In genomic region chr3:36465538-36465937, GRCm38 (mm10) we compare ENCODE assay signal across 31 mouse cellular contexts. TPM values are rescaled to one million over a fixed set of nuclear protein-coding genes. Genes with fewer than 3 reads are reported as not detected.
DNase-seq lines count a peak whose midpoint lies in the region; ATAC-seq and TF ChIP-seq lines count a peak whose summit lies in the region.
"Had no signal": no experiment of that assay in that cellular context is flagged by ENCODE, and none has a peak within 500 bp of the region (broad histone marks: within the 10 kb centered on the region; RNA-seq: fewer than 3 reads in every experiment).

No protein-coding gene starts in this region.

- H3K4me1 ChIP-seq in liver, embryonic 12.5 days: peaks cover 7% of the 10 kb centered on the region; the same call in 1 of the 2 replicates
- no peaks in the 10 kb centered on the region for H3K4me1 ChIP-seq in liver, embryonic 11.5 days (replicated peaks; ENCODE audit: control insufficient read depth, insufficient read depth, low read length)
- H3K4me1 ChIP-seq in G1E (ENCODE audit: insufficient read depth, low read depth, low read length): peaks cover 67% of the 10 kb centered on the region
- H3K4me1 ChIP-seq: embryonic facial prominence, embryonic 12.5 days; hindbrain, embryonic 13.5 days; midbrain, embryonic 15.5 days; neural tube, embryonic 12.5 days had no signal

- no peak for TF ChIP-seq CTCF in G1E (IDR thresholded peaks at IDR 0.05; ENCODE audit: low read depth, low read length)

- DNase-seq in liver, embryonic 11.5 days (ENCODE audit: low spot score): no peak
- DNase-seq in 416B (ENCODE audit: low read depth) (peak; percentile 12), G1E (ENCODE audit: low spot score) (peak; percentile 54)
- no peak for DNase-seq in adrenal gland, adult 2 months
- DNase-seq in gastrocnemius, postnatal 36 days: no peak
- DNase-seq: cerebellum, adult 11 months; cerebellum, postnatal 14 days; gastrocnemius, adult 2 months; heart, adult 2 months; heart, postnatal 14 days; kidney, adult 11 months; kidney, postnatal 36 days; layer of hippocampus, postnatal 36 days; liver, embryonic 13.5 days; retina, postnatal 1 day; right cerebral cortex, postnatal 25 days; thymus, adult 18-20 months; thymus, postnatal 36 days had no signal

- WGBS in liver, embryonic 12.5 days (ENCODE audit: insufficient replicate concordance): 56% methylated on average over 7 of the region's 7 CpGs
- 67% methylated on average over 7 of the region's 7 CpGs for WGBS in liver, embryonic 11.5 days

- ATAC-seq in liver, embryonic 12.5 days: 0 out of 2 replicates have a peak, but pooled peaks have one; percentile 15
- ATAC-seq in liver, embryonic 11.5 days (replicated peaks; ENCODE audit: low FRiP score): no peak
- ATAC-seq in G1E (ENCODE audit: extremely low read depth, insufficient number of reproducible peaks, low FRiP score, poor library complexity, severe bottlenecking): peak; percentile 83
- peak; percentile 48 to 68; a peak in 2 of 4 replicates for ATAC-seq in hematopoietic stem cell, adult 5-6 weeks (replicated peaks in 1 of 2; ENCODE audit: insufficient read depth in 1 of 2, low FRiP score in 2 of 2, low TSS enrichment in 1 of 2, low read depth in 1 of 2, poor library complexity in 2 of 2, severe bottlenecking in 2 of 2)
- ATAC-seq: CD4-positive, CD25-positive, alpha-beta regulatory T cell, adult 4 months; midbrain, embryonic 15.5 days had no signal

- H3K9ac ChIP-seq in liver, embryonic 12.5 days: no peak overlapping the region
- no peak overlapping the region for H3K9ac ChIP-seq in liver, embryonic 11.5 days (ENCODE audit: low read depth, low read length)
- H3K9ac ChIP-seq: embryonic facial prominence, embryonic 12.5 days; heart, embryonic 13.5 days; hindbrain, embryonic 13.5 days; kidney, embryonic 15.5 days; liver, embryonic 13.5 days; lung, embryonic 15.5 days; midbrain, embryonic 15.5 days; neural tube, embryonic 12.5 days had no signal

- intact Hi-C loops in gastrocnemius, postnatal 36 days (cut with DNase I): no loop called here

- no peak overlapping the region for H3K4me3 ChIP-seq in liver, embryonic 12.5 days
- no peak overlapping the region for H3K4me3 ChIP-seq in liver, embryonic 11.5 days (ENCODE audit: low read depth, low read length)
- H3K4me3 ChIP-seq in G1E (ENCODE audit: low read depth, low read length): peak overlapping the region; percentile 62; the same call in 1 of the 2 replicates
- H3K4me3 ChIP-seq: embryonic facial prominence, embryonic 12.5 days; gastrocnemius, adult 2 months; heart, adult 2 months; heart, embryonic 13.5 days; hindbrain, embryonic 13.5 days; kidney, embryonic 15.5 days; liver, embryonic 13.5 days; lung, embryonic 15.5 days; midbrain, embryonic 15.5 days; neural tube, embryonic 12.5 days had no signal

- no peaks in the 10 kb centered on the region for H3K27me3 ChIP-seq in liver, embryonic 12.5 days (replicated peaks)
- no peaks in the 10 kb centered on the region for H3K27me3 ChIP-seq in liver, embryonic 11.5 days (replicated peaks; ENCODE audit: control insufficient read depth, insufficient read depth, low read length)
- H3K27me3 ChIP-seq in G1E (ENCODE audit: insufficient read depth, low read length): no peaks in the 10 kb centered on the region
- H3K27me3 ChIP-seq: embryonic facial prominence, embryonic 12.5 days; heart, embryonic 13.5 days; hindbrain, embryonic 13.5 days; kidney, embryonic 15.5 days; liver, embryonic 13.5 days; lung, embryonic 15.5 days; midbrain, embryonic 15.5 days; neural tube, embryonic 12.5 days had no signal

- H3K27ac ChIP-seq in liver, embryonic 12.5 days: no peak overlapping the region
- H3K27ac ChIP-seq in liver, embryonic 11.5 days (ENCODE audit: low read depth, low read length): no peak overlapping the region
- H3K27ac ChIP-seq: embryonic facial prominence, embryonic 12.5 days; gastrocnemius, adult 2 months; heart, adult 2 months; heart, embryonic 13.5 days; hindbrain, embryonic 13.5 days; kidney, embryonic 15.5 days; liver, embryonic 13.5 days; lung, embryonic 15.5 days; midbrain, embryonic 15.5 days; neural tube, embryonic 12.5 days had no signal

- peaks cover 6% of the 10 kb centered on the region; the same call in 1 of the 2 replicates for H3K36me3 ChIP-seq in liver, embryonic 12.5 days
- H3K36me3 ChIP-seq in liver, embryonic 11.5 days (ENCODE audit: control insufficient read depth, insufficient read depth, low read length): no peaks in the 10 kb centered on the region
- H3K36me3 ChIP-seq in G1E (replicated peaks): peaks cover 43% of the 10 kb centered on the region
- H3K36me3 ChIP-seq: hindbrain, embryonic 13.5 days; liver, embryonic 13.5 days; midbrain, embryonic 15.5 days; neural tube, embryonic 12.5 days had no signal

- no peak overlapping the region for H3K4me2 ChIP-seq in liver, embryonic 12.5 days
- H3K4me2 ChIP-seq in liver, embryonic 11.5 days: no peak overlapping the region
- H3K4me2 ChIP-seq: embryonic facial prominence, embryonic 12.5 days; heart, embryonic 13.5 days; hindbrain, embryonic 13.5 days; kidney, embryonic 15.5 days; liver, embryonic 13.5 days; lung, embryonic 15.5 days; midbrain, embryonic 15.5 days; neural tube, embryonic 12.5 days had no signal

- H3K9me3 ChIP-seq in liver, embryonic 12.5 days (replicated peaks): no peaks in the 10 kb centered on the region
- no peaks in the 10 kb centered on the region for H3K9me3 ChIP-seq in liver, embryonic 11.5 days (ENCODE audit: control insufficient read depth, low read length)
- H3K9me3 ChIP-seq in G1E (replicated peaks): no peaks in the 10 kb centered on the region
- H3K9me3 ChIP-seq: embryonic facial prominence, embryonic 12.5 days; heart, embryonic 13.5 days; hindbrain, embryonic 13.5 days; kidney, embryonic 15.5 days; liver, embryonic 13.5 days; lung, embryonic 15.5 days; midbrain, embryonic 15.5 days; neural tube, embryonic 12.5 days had no signal

RNA-seq across cellular contexts. Expression of gene Anxa5, which starts 10.2 kb away (rescaled TPM):
- polyA plus RNA-seq in liver, embryonic 12.5 days (2016; fragmentation: Nextera tagmentation; extraction: Ambion mirVana): 68.6 and 70.7 TPM in 2 replicates
- polyA plus RNA-seq in liver, embryonic 11.5 days (2014; fragmentation: Nextera tagmentation; extraction: Ambion mirVana): 105 and 108 TPM in 2 replicates
- total RNA-seq in G1E (2014; fragmentation: Nextera tagmentation) (165 and 180 TPM in 2 replicates), G1E (2017) (175 TPM in 2 replicates)
- 81.0 and 94.3 TPM in 2 replicates for polyA plus RNA-seq in G1E (2012)
- 107 and 113 TPM in 2 replicates for total RNA-seq in hematopoietic stem cell, adult 5-6 weeks (2017)
- total RNA-seq in adrenal gland, adult 2 months (2021): 100 to 1,000 TPM; 670 to 728 TPM
- 1,175 and 1,314 TPM in 2 replicates for polyA plus RNA-seq in adrenal gland, adult 2 months (2012; rRNA removed)
- total RNA-seq in gastrocnemius, postnatal 36 days (2021): 10 to 100 TPM; 36.6 to 46.2 TPM

RNA-seq across cellular contexts. Expression of gene 1810062G17Rik, which starts 10.2 kb away (rescaled TPM):
- 0.83 and 1.4 TPM in 2 replicates for polyA plus RNA-seq in liver, embryonic 12.5 days (2016; fragmentation: Nextera tagmentation; extraction: Ambion mirVana)
- polyA plus RNA-seq in liver, embryonic 11.5 days (2014; fragmentation: Nextera tagmentation; extraction: Ambion mirVana): 0.48 and 0.75 TPM in 2 replicates
- not detected in 2 replicates for total RNA-seq in G1E (2014; fragmentation: Nextera tagmentation)
- total RNA-seq in G1E (2017): 0.44 TPM in 1 of 2 replicates, not detected in the other
- not detected in 2 replicates for polyA plus RNA-seq in G1E (2012)
- 1.4 TPM in 1 of 2 replicates, not detected in the other for total RNA-seq in hematopoietic stem cell, adult 5-6 weeks (2017)
- total RNA-seq in adrenal gland, adult 2 months (2021): 1 to 10 TPM; 1.4 to 2.2 TPM
- polyA plus RNA-seq in adrenal gland, adult 2 months (2012; rRNA removed): 1.9 and 2.0 TPM in 2 replicates
- total RNA-seq in gastrocnemius, postnatal 36 days (2021): under 1 TPM in 1 of 2 experiments, not detected in 1; 0.30 TPM
- total RNA-seq: gastrocnemius, adult 2 months; heart, adult 2 months; layer of hippocampus, adult 8-10 months; layer of hippocampus, postnatal 36 days had no signal
- polyA plus RNA-seq: hindbrain, embryonic 13.5 days had no signal

RNA-seq across cellular contexts. Expression of gene Gm11549, which starts 56.1 kb away (rescaled TPM):
- polyA plus RNA-seq in liver, embryonic 12.5 days (2016; fragmentation: Nextera tagmentation; extraction: Ambion mirVana): not detected in 2 replicates
- polyA plus RNA-seq in liver, embryonic 11.5 days (2014; fragmentation: Nextera tagmentation; extraction: Ambion mirVana): not detected in 2 replicates
- total RNA-seq in G1E (2014; fragmentation: Nextera tagmentation) (not detected in 2 replicates), G1E (2017) (0.05 and 0.06 TPM in 2 replicates)
- not detected in 2 replicates for polyA plus RNA-seq in G1E (2012)
- total RNA-seq in hematopoietic stem cell, adult 5-6 weeks (2017): not detected in 2 replicates
- total RNA-seq in adrenal gland, adult 2 months (2021): under 1 TPM in 1 of 2 experiments, not detected in 1; 0.52 TPM
- 0.09 and 0.12 TPM in 2 replicates for polyA plus RNA-seq in adrenal gland, adult 2 months (2012; rRNA removed)
- total RNA-seq in gastrocnemius, postnatal 36 days (2021): not detected
- total RNA-seq: adrenal gland, adult 18-20 months; gastrocnemius, adult 2 months; heart, adult 2 months; heart, postnatal 14 days had no signal
- polyA plus RNA-seq: CD4-positive, CD25-positive, alpha-beta regulatory T cell, adult 4 months; heart, adult 2 months; limb, embryonic 11.5 days; liver, embryonic 13.5 days had no signal

Comparison
In these comparisons a context has a peak if more than half of its experiments do, and no peak if none do; other contexts are left out.
1. DNase-seq: peak in 416B (single experiment) and G1E (single experiment); none in liver, embryonic 11.5 days (single experiment), adrenal gland, adult 2 months (single experiment) and gastrocnemius, postnatal 36 days (0 of 2).